9 mouse cellular contexts compared by ENCODE assay signal in genomic region chr13:34187571-34187970, GRCm38 (mm10). TPM values are rescaled to one million over a fixed set of nuclear protein-coding genes. Genes with fewer than 3 reads are reported as not detected.
DNase-seq lines count a peak whose midpoint lies in the region; ATAC-seq and TF ChIP-seq lines count a peak whose summit lies in the region.
"Had no signal": no experiment of that assay in that cellular context is flagged by ENCODE, and none has a peak within 500 bp of the region (broad histone marks: within the 10 kb centered on the region; RNA-seq: fewer than 3 reads in every experiment).

No protein-coding gene starts in this region.

- H3K27me3 ChIP-seq in forebrain, embryonic 16.5 days (replicated peaks; ENCODE audit: control insufficient read depth, insufficient read depth, low read length): no peaks in the 10 kb centered on the region
- H3K27me3 ChIP-seq in hindbrain, embryonic 10.5 days (ENCODE audit: insufficient read depth, poor library complexity, severe bottlenecking): no peaks in the 10 kb centered on the region
- H3K27me3 ChIP-seq in lung, postnatal 0 days (replicated peaks; ENCODE audit: insufficient read depth, low read length): no peaks in the 10 kb centered on the region
- H3K27me3 ChIP-seq: megakaryocyte, embryonic 14.5 days had no signal

- WGBS in forebrain, embryonic 16.5 days: 9% methylated on average over 5 of the region's 5 CpGs
- 20% methylated on average over 5 of the region's 5 CpGs for WGBS in hindbrain, embryonic 10.5 days
- WGBS in lung, postnatal 0 days: 6% methylated on average over 5 of the region's 5 CpGs

- no peak for TF ChIP-seq EP300 in lung, postnatal 0 days (IDR thresholded peaks at IDR 0.05)

- H3K4me3 ChIP-seq in forebrain, embryonic 16.5 days (replicated peaks; ENCODE audit: low read length): no peak overlapping the region
- no peak overlapping the region for H3K4me3 ChIP-seq in hindbrain, embryonic 10.5 days
- no peak overlapping the region for H3K4me3 ChIP-seq in layer of hippocampus, adult 2 months
- H3K4me3 ChIP-seq in lung, postnatal 0 days (ENCODE audit: low read depth, low read length): no peak overlapping the region
- H3K4me3 ChIP-seq: megakaryocyte, embryonic 14.5 days had no signal

- peak; percentile 97 for TF ChIP-seq CTCF in layer of hippocampus, adult 2 months (conservative IDR thresholded peaks at IDR 0.05)
- TF ChIP-seq CTCF in lung, postnatal 0 days (IDR thresholded peaks at IDR 0.05): peak; percentile 90

- peak; percentile 73 for DNase-seq in MN1 (ENCODE audit: low spot score)
- DNase-seq in hindbrain, embryonic 10.5 days (ENCODE audit: low spot score): peak; percentile 68
- DNase-seq in layer of hippocampus, adult 2 months (ENCODE audit: low spot score in 2 of 2): peak; percentile 76 to 78
- DNase-seq in lung, postnatal 0 days (ENCODE audit: low spot score): peak; percentile 90
- peak; percentile 47 for DNase-seq in ovary, postnatal 36 days (ENCODE audit: low spot score)
- peak; percentile 68 for DNase-seq in thymus, postnatal 14 days

- H3K4me2 ChIP-seq in forebrain, embryonic 16.5 days (ENCODE audit: low read length): no peak overlapping the region
- no peak overlapping the region for H3K4me2 ChIP-seq in lung, postnatal 0 days (replicated peaks; ENCODE audit: low read depth, low read length)

- no peaks in the 10 kb centered on the region for H3K9me3 ChIP-seq in forebrain, embryonic 16.5 days (ENCODE audit: control insufficient read depth, low read length)
- no peaks in the 10 kb centered on the region for H3K9me3 ChIP-seq in hindbrain, embryonic 10.5 days
- H3K9me3 ChIP-seq in lung, postnatal 0 days (ENCODE audit: low read length): no peaks in the 10 kb centered on the region
- H3K9me3 ChIP-seq: megakaryocyte, embryonic 14.5 days had no signal

- no peaks in the 10 kb centered on the region for H3K4me1 ChIP-seq in forebrain, embryonic 16.5 days (replicated peaks; ENCODE audit: control insufficient read depth, insufficient read depth, low read length)
- peaks cover 3% of the 10 kb centered on the region for H3K4me1 ChIP-seq in hindbrain, embryonic 10.5 days (replicated peaks)
- H3K4me1 ChIP-seq in lung, postnatal 0 days (ENCODE audit: insufficient read depth, low read depth, low read length): no peaks in the 10 kb centered on the region

- ATAC-seq in cerebellum, adult (ENCODE audit: insufficient number of reproducible peaks, low FRiP score, low TSS enrichment): peak; percentile 81
- ATAC-seq in forebrain, embryonic 16.5 days: peak; percentile 90
- peak; percentile 79 for ATAC-seq in lung, postnatal 0 days

- no peak overlapping the region for H3K27ac ChIP-seq in forebrain, embryonic 16.5 days (ENCODE audit: low read length)
- no peak overlapping the region for H3K27ac ChIP-seq in hindbrain, embryonic 10.5 days
- no peak overlapping the region for H3K27ac ChIP-seq in layer of hippocampus, adult 2 months
- no peak overlapping the region for H3K27ac ChIP-seq in lung, postnatal 0 days (ENCODE audit: low read length)

- peaks cover 6% of the 10 kb centered on the region; the same call in 1 of the 2 replicates for H3K36me3 ChIP-seq in forebrain, embryonic 16.5 days (ENCODE audit: control insufficient read depth, insufficient read depth)
- H3K36me3 ChIP-seq in hindbrain, embryonic 10.5 days: peaks cover 60% of the 10 kb centered on the region
- H3K36me3 ChIP-seq in lung, postnatal 0 days (ENCODE audit: insufficient read depth, low read length): 0 out of 2 replicates have a peak, but pooled peaks cover 5% of the 10 kb centered on the region

- H3K9ac ChIP-seq in forebrain, embryonic 16.5 days (replicated peaks; ENCODE audit: low read depth, low read length): no peak overlapping the region
- H3K9ac ChIP-seq in lung, postnatal 0 days (replicated peaks; ENCODE audit: low read depth): no peak overlapping the region

RNA-seq across cellular contexts. Expression of gene Psmg4, which starts 24.8 kb away (rescaled TPM):
- 82.3 and 89.0 TPM in 2 replicates for polyA plus RNA-seq in forebrain, embryonic 16.5 days (2015; fragmentation: Nextera tagmentation; extraction: Ambion mirVana)
- polyA plus RNA-seq in hindbrain, embryonic 10.5 days (2016; fragmentation: Nextera tagmentation; extraction: Ambion mirVana): 115 and 116 TPM in 2 replicates
- 10 to 100 TPM; 23.7 to 23.9 TPM for total RNA-seq in layer of hippocampus, adult 2 months (2021)
- polyA plus RNA-seq in lung, postnatal 0 days (2015; fragmentation: Nextera tagmentation; extraction: Ambion mirVana): 50.1 and 50.2 TPM in 2 replicates

RNA-seq across cellular contexts. Expression of gene Tubb2b, which starts 57.3 kb away (rescaled TPM):
- 1,170 and 1,210 TPM in 2 replicates for polyA plus RNA-seq in forebrain, embryonic 16.5 days (2015; fragmentation: Nextera tagmentation; extraction: Ambion mirVana)
- polyA plus RNA-seq in hindbrain, embryonic 10.5 days (2016; fragmentation: Nextera tagmentation; extraction: Ambion mirVana): 187 and 370 TPM in 2 replicates
- 100 to 1,000 TPM; 227 to 233 TPM for total RNA-seq in layer of hippocampus, adult 2 months (2021)
- polyA plus RNA-seq in lung, postnatal 0 days (2015; fragmentation: Nextera tagmentation; extraction: Ambion mirVana): 6.0 and 7.5 TPM in 2 replicates

Comparison
In these comparisons a context has a peak if more than half of its experiments do, and no peak if none do; other contexts are left out.
1. RNA of gene Tubb2b, which starts 57.3 kb away (polyA plus RNA-seq): 1,170 to 1,210 TPM in forebrain, embryonic 16.5 days and 187 to 370 TPM in hindbrain, embryonic 10.5 days; 6.0 to 7.5 TPM in lung, postnatal 0 days; every median in the first group is over 10 times any median in the second.
2. Peak in every context shown above with its lines, with median percentiles within 50 percentile points of each other: DNase-seq and ATAC-seq.